Mouse (Mus musculus): Measurements from ENCODE around the gene Nedd9. TPM values are rescaled to one million over a fixed set of nuclear protein-coding genes. Genes with fewer than 3 reads are reported as not detected.

Nedd9 gene
- 163 TPM for total RNA-seq (2023)

GRCm38 (mm10) chr13:41486606-41487408 is at the start of gene Nedd9:
Gene Nedd9, minus strand, starts transcription at chr13:41487362.

GRCm38 (mm10) chr13:41273927-41274650 is 213.1 kb downstream of the Nedd9 start, which contains the start of gene Gm17364:
Gene Gm17364, minus strand, starts transcription at chr13:41273977.

Other genes starting within 250 kb of the Nedd9 start
- 11.2 TPM for gene Smim13, start 237.5 kb downstream of the Nedd9 start, total RNA-seq (2023)
- gene Gm17364, start 213.4 kb downstream of the Nedd9 start, total RNA-seq (2023): not detected
- gene Tmem170b, start 118.5 kb upstream of the Nedd9 start, total RNA-seq (2023): 16.4 TPM